Mouse (Mus musculus) lung, adult 2 months (tissue): Measurements from ENCODE around the gene Ankfy1. TPM values are rescaled to one million over a fixed set of nuclear protein-coding genes. Genes with fewer than 3 reads are reported as not detected.

Experiments
- DNase-seq: peaks from one replicate; pipeline ENCODE4 v3.0.0; 2022
- H3K4me1 ChIP-seq: fragments of 200-500 bp; 2 replicates; pipeline ENCODE4 v1.6.1; 2011; ENCODE audit warnings: low read length; ENCODE audit not compliant: control insufficient read depth, insufficient read depth
- H3K4me3 ChIP-seq: fragments of 200-500 bp; replicated peaks from 2 replicates; pipeline ENCODE3; 2011; ENCODE audit warnings: low read depth, mild to moderate bottlenecking, control low read depth, low read length; ENCODE audit errors: extremely low read depth
- CTCF ChIP-seq: fragments of 200-500 bp; IDR thresholded peaks from 2 replicates; pipeline ENCODE4 v1.5.1; 2011; ENCODE audit warnings: mild to moderate bottlenecking, low read length, control low read depth; ENCODE audit not compliant: insufficient read depth
- POLR2A ChIP-seq: fragments of 200-500 bp; IDR thresholded peaks from 2 replicates; pipeline ENCODE4 v1.6.1; 2011; ENCODE audit warnings: low read depth, mild to moderate bottlenecking, control low read depth, low read length, borderline replicate concordance; ENCODE audit errors: extremely low read depth
- WGBS: fragments of 180-500 bp; shearing (Covaris S2); methylation state at CpG from one replicate; pipeline ENCODE4 v1.1.7; 2018; 5-methylcytosine and 5-hydroxymethylcytosine counted together
- polyA plus RNA-seq: library from polyadenylated mRNA; depleted of rRNA; stranded (reverse); fragments of >200 nt; gene quantifications from 2 replicates; pipeline ENCODE4 v1.2.3, GENCODE M21; 2012

Gene Ankfy1
- polyA plus RNA-seq, 1 experiment = 33.4 TPM

GRCm38 (mm10) chr11:72778957-72779356 lies 89.2 kb downstream of the Ankfy1 start:
- no peak for TF ChIP-seq CTCF
- no peak for TF ChIP-seq POLR2A
- Histone ChIP-seq H3K4me3 (no peak overlapping the region), H3K4me1 (no peaks in the 10 kb centered on the region)
- no peak for DNase-seq

GRCm38 (mm10) chr11:72782103-72782502 lies 92.3 kb downstream of the Ankfy1 start:
- TF ChIP-seq CTCF = no peak
- no peak for TF ChIP-seq POLR2A
- H3K4me3 ChIP-seq = no peak overlapping the region
- 58% methylated on average over 2 of the region's 2 CpGs for WGBS
- DNase-seq = no peak
- H3K4me1 ChIP-seq = no peaks in the 10 kb centered on the region

- 84% methylated on average over 3 of the region's 3 CpGs for WGBS
- no peak for TF ChIP-seq CTCF
- TF ChIP-seq POLR2A = no peak
- DNase-seq = no peak
- Histone ChIP-seq H3K4me1 (no peaks in the 10 kb centered on the region), H3K4me3 (no peak overlapping the region)
Observed at GRCm38 (mm10) chr11:72782503-72782902, 92.7 kb downstream of the Ankfy1 start.

GRCm38 (mm10) chr11:72792033-72792432 lies 102.2 kb downstream of the Ankfy1 start:
- DNase-seq = no peak
- TF ChIP-seq CTCF (no peak), POLR2A (no peak)
- no peaks in the 10 kb centered on the region for H3K4me1 ChIP-seq

GRCm38 (mm10) chr11:72795149-72795454 lies 105.3 kb downstream of the Ankfy1 start:
- H3K4me3 ChIP-seq = peak overlapping the region; percentile 81
- WGBS = 13% methylated on average over 14 of the region's 14 CpGs
- DNase-seq = no peak
- H3K4me1 ChIP-seq = no peaks in the 10 kb centered on the region
- TF ChIP-seq CTCF (no peak), POLR2A (no peak)

More at GRCm38 (mm10) chr11:72792033-72792432, 102.2 kb downstream of the Ankfy1 start:
- H3K4me3 ChIP-seq = no peak overlapping the region

GRCm38 (mm10) chr11:72795455-72796295 lies 105.9 kb downstream of the Ankfy1 start, which contains the start of the genes Cyb5d2 and Zzef1:
Cyb5d2 (minus strand) TSS chr11:72796142.
Zzef1 (plus strand) TSS chr11:72796226.
- TF ChIP-seq CTCF (no peak), POLR2A (peak; percentile 79)
- under 1% methylated on average over 69 of the region's 69 CpGs for WGBS
- Histone ChIP-seq H3K4me3 (peak within 1 kb of the TSS; percentile 81), H3K4me1 (no peaks in the 10 kb centered on the region)
- peak; percentile 91 for DNase-seq

GRCm38 (mm10) chr11:72796296-72796687 lies 106.5 kb downstream of the Ankfy1 start:
- TF ChIP-seq CTCF (no peak), POLR2A (no peak)
- Histone ChIP-seq H3K4me3 (peak overlapping the region; percentile 81), H3K4me1 (no peaks in the 10 kb centered on the region)
- under 1% methylated on average over 42 of the region's 42 CpGs for WGBS
- DNase-seq = no peak

- no peaks in the 10 kb centered on the region for H3K4me1 ChIP-seq
- peak overlapping the region; percentile 81 for H3K4me3 ChIP-seq
- no peak for TF ChIP-seq CTCF
- no peak for TF ChIP-seq POLR2A
- no peak for DNase-seq
- 9% methylated on average over 10 of the region's 10 CpGs for WGBS
Observed at GRCm38 (mm10) chr11:72796773-72797338, 107.0 kb downstream of the Ankfy1 start.

- no peak for TF ChIP-seq CTCF
- TF ChIP-seq POLR2A = no peak
- H3K4me1 ChIP-seq = peaks cover 10% of the 10 kb centered on the region
- no peak overlapping the region for H3K4me3 ChIP-seq
- no peak for DNase-seq
Observed at GRCm38 (mm10) chr11:72798112-72798511, 108.3 kb downstream of the Ankfy1 start.

- no peak for DNase-seq
- TF ChIP-seq POLR2A (no peak), CTCF (no peak)
- Histone ChIP-seq H3K4me1 (peaks cover 25% of the 10 kb centered on the region), H3K4me3 (no peak overlapping the region)
Observed at GRCm38 (mm10) chr11:72801182-72801581, 111.4 kb downstream of the Ankfy1 start.
